Mouse (Mus musculus) inflammation-experienced regulatory T-cells, adult 16 weeks (primary cell): ENCODE data around the gene Ubl4b. TPM values are rescaled to one million over a fixed set of nuclear protein-coding genes. Genes with fewer than 3 reads are reported as not detected.

Source experiments
- polyA plus RNA-seq: library from polyadenylated mRNA; unstranded; fragments of 100-300 nt; shearing (Covaris generic); gene quantifications from one replicate; pipeline ENCODE4 v1.2.1, GENCODE M21; 2017

Ubl4b gene
- polyA plus RNA-seq = not detected

GRCm38 (mm10) chr3:107554842-107555241, at the start of gene Ubl4b:
TSS of gene Ubl4b (minus strand) at chr3:107555073.

GRCm38 (mm10) chr3:107594662-107595263, 39.9 kb upstream of the Ubl4b start, which contains the start of gene Alx3:
TSS of gene Alx3 (plus strand) at chr3:107595031.

GRCm38 (mm10) chr3:107517631-107518108, 37.2 kb downstream of the Ubl4b start, which contains the start of gene Slc6a17:
TSS of gene Slc6a17 (minus strand) at chr3:107518018.

Other genes with a start within 250 kb of the Ubl4b start
- 12.8 TPM for gene Rbm15, start 221.4 kb downstream of the Ubl4b start, polyA plus RNA-seq
- not detected for gene Kcnc4, start 95.5 kb downstream of the Ubl4b start, polyA plus RNA-seq
- not detected for gene Slc6a17, start 37.1 kb downstream of the Ubl4b start, polyA plus RNA-seq
- gene Alx3, start 40.0 kb upstream of the Ubl4b start, polyA plus RNA-seq = not detected
- not detected for gene Gm10961, start 76.2 kb upstream of the Ubl4b start, polyA plus RNA-seq
- gene Strip1, start 76.6 kb upstream of the Ubl4b start, polyA plus RNA-seq = 62.7 TPM
- 10.3 TPM for gene Ahcyl1, start 141.5 kb upstream of the Ubl4b start, polyA plus RNA-seq
- 33.8 TPM for gene Csf1, start 205.4 kb upstream of the Ubl4b start, polyA plus RNA-seq